Mouse (Mus musculus) stomach, embryonic 14.5 days (tissue): ENCODE data around the gene Skap1. TPM values are rescaled to one million over a fixed set of nuclear protein-coding genes. Genes with fewer than 3 reads are reported as not detected.

Experiments used
- ATAC-seq: fragments of 200-750 bp; cut with Nextera tagmentation; 2 replicates; pipeline ENCODE4 v1.8.0; 2017; ENCODE audit warnings: low read depth, moderate TSS enrichment; ENCODE audit not compliant: insufficient number of reproducible peaks, insufficient read depth, low FRiP score
- H3K27ac ChIP-seq: fragments of 300-500 bp; sonication (generic); 2 replicates; pipeline ENCODE4 v1.5.1; 2014; ENCODE audit warnings: mild to moderate bottlenecking, low read length, moderate library complexity, mixed read lengths
- H3K27me3 ChIP-seq: fragments of 300-500 bp; sonication (generic); 2 replicates; pipeline ENCODE4 v1.6.1; 2014; ENCODE audit warnings: low read length, control low read depth, mixed read lengths; ENCODE audit not compliant: control insufficient read depth, insufficient read depth
- H3K36me3 ChIP-seq: fragments of 300-500 bp; sonication (generic); 2 replicates; pipeline ENCODE4 v1.6.1; 2014; ENCODE audit warnings: mild to moderate bottlenecking, control low read depth, low read length, moderate library complexity, mixed read lengths; ENCODE audit not compliant: control insufficient read depth, insufficient read depth
- H3K4me1 ChIP-seq: fragments of 300-500 bp; sonication (generic); 2 replicates; pipeline ENCODE4 v1.6.1; 2014; ENCODE audit warnings: low read length, control low read depth, mixed read lengths; ENCODE audit not compliant: control insufficient read depth, insufficient read depth
- H3K4me2 ChIP-seq: fragments of 300-500 bp; sonication (generic); replicated peaks from 2 replicates; pipeline ENCODE4 v1.6.1; 2014; ENCODE audit warnings: low read depth, low read length, control low read depth
- H3K4me3 ChIP-seq: fragments of 300-500 bp; sonication (generic); 2 replicates; pipeline ENCODE4 v1.5.1; 2014; ENCODE audit warnings: low read depth, low read length, control low read depth
- H3K9ac ChIP-seq: fragments of 300-500 bp; sonication (generic); replicated peaks from 2 replicates; pipeline ENCODE4 v1.6.1; 2014; ENCODE audit warnings: low read depth, mild to moderate bottlenecking, control low read depth, low read length, moderate library complexity, mixed read lengths
- H3K9me3 ChIP-seq: fragments of 300-500 bp; sonication (generic); 2 replicates; pipeline ENCODE4 v1.6.1; 2016; ENCODE audit warnings: low read depth, low read length, control low read depth; ENCODE audit not compliant: control insufficient read depth
- WGBS: fragments of 180-500 bp; shearing (Covaris S2); extraction: QIAGEN DNeasy Blood & Tissue Kit; methylation state at CpG from one replicate; pipeline ENCODE4 v1.1.7; 2014; 5-methylcytosine and 5-hydroxymethylcytosine counted together
- polyA plus RNA-seq: library from polyadenylated mRNA; unstranded; fragments of >200 nt; fragmentation: Nextera tagmentation; extraction: Ambion mirVana; gene quantifications from 2 replicates; pipeline ENCODE4 v1.2.1, GENCODE M21; 2014

The Skap1 gene
- polyA plus RNA-seq, 1 experiment from 2014 or later: 0.82 TPM

- no peaks in the 10 kb centered on the region for H3K9me3 ChIP-seq
- no peaks in the 10 kb centered on the region for H3K4me1 ChIP-seq
- 64% methylated on average over 5 of the region's 5 CpGs for WGBS
- H3K4me3 ChIP-seq: no peak overlapping the region
- no peak for ATAC-seq
- no peak overlapping the region for H3K4me2 ChIP-seq
- H3K27me3 ChIP-seq: no peaks in the 10 kb centered on the region
- no peaks in the 10 kb centered on the region for H3K36me3 ChIP-seq
- H3K27ac ChIP-seq: no peak overlapping the region
- H3K9ac ChIP-seq: no peak overlapping the region
These were observed 265.9 kb downstream of the Skap1 start for GRCm38 (mm10) chr11:96730327-96730726.

GRCm38 (mm10) chr11:96732657-96733056 is 268.3 kb downstream of the Skap1 start:
- Histone ChIP-seq H3K4me2 (no peak overlapping the region), H3K4me3 (no peak overlapping the region), H3K9ac (no peak overlapping the region), H3K27me3 (no peaks in the 10 kb centered on the region), H3K27ac (no peak overlapping the region), H3K9me3 (no peaks in the 10 kb centered on the region), H3K4me1 (no peaks in the 10 kb centered on the region), H3K36me3 (no peaks in the 10 kb centered on the region)
- ATAC-seq: peak; percentile 72; the same call in 1 of the 2 replicates
- WGBS: 46% methylated on average over 4 of the region's 4 CpGs

GRCm38 (mm10) chr11:96735908-96736307 is 271.5 kb downstream of the Skap1 start:
- Histone ChIP-seq H3K9me3 (no peaks in the 10 kb centered on the region), H3K4me3 (peak overlapping the region; percentile 11), H3K9ac (0 out of 2 replicates have a peak overlapping the region, but pooled peaks have one; percentile 30), H3K4me2 (peak overlapping the region; percentile 38), H3K27ac (no peak overlapping the region), H3K27me3 (no peaks in the 10 kb centered on the region), H3K36me3 (no peaks in the 10 kb centered on the region), H3K4me1 (peaks cover 12% of the 10 kb centered on the region; the same call in 1 of the 2 replicates)
- 3% methylated on average over 19 of the region's 19 CpGs for WGBS
- peak; percentile 63; the same call in 1 of the 2 replicates for ATAC-seq

DNA sequence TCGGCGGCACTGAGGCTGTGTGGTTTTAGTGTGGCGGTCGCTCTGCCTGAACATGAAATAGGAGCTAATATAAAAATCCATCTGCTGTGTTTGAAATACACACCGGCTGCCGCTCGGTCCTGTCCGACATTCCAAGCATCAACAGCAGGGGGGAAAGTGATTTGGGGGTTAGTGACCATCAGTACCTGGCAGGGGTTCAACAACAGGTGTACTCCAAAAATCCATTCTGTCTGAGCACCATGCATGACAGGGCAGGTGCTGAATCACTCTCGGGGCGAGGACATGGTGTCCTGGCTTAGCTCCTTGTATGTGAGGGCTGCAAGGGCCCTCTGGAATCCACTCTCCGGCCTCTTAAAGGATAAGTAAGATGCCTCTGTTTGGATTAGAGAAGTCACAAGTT is 272.0 kb downstream of the Skap1 start:
- Histone ChIP-seq H3K4me2 (peak overlapping the region; percentile 38), H3K27ac (no peak overlapping the region), H3K9me3 (no peaks in the 10 kb centered on the region), H3K36me3 (no peaks in the 10 kb centered on the region), H3K4me1 (peaks cover 12% of the 10 kb centered on the region; the same call in 1 of the 2 replicates), H3K9ac (no peak overlapping the region), H3K4me3 (peak overlapping the region; percentile 11; the same call in 1 of the 2 replicates), H3K27me3 (no peaks in the 10 kb centered on the region)
- 18% methylated on average over 11 of the region's 11 CpGs for WGBS
- ATAC-seq: no peak

GRCm38 (mm10) chr11:96737673-96738471 is 273.5 kb downstream of the Skap1 start:
- Histone ChIP-seq H3K4me3 (no peak overlapping the region), H3K4me2 (no peak overlapping the region), H3K36me3 (no peaks in the 10 kb centered on the region), H3K4me1 (peaks cover 21% of the 10 kb centered on the region; the same call in 1 of the 2 replicates), H3K9me3 (no peaks in the 10 kb centered on the region), H3K27ac (no peak overlapping the region), H3K9ac (no peak overlapping the region), H3K27me3 (no peaks in the 10 kb centered on the region)
- no peak for ATAC-seq
- WGBS: 54% methylated on average over 14 of the region's 14 CpGs

DNA sequence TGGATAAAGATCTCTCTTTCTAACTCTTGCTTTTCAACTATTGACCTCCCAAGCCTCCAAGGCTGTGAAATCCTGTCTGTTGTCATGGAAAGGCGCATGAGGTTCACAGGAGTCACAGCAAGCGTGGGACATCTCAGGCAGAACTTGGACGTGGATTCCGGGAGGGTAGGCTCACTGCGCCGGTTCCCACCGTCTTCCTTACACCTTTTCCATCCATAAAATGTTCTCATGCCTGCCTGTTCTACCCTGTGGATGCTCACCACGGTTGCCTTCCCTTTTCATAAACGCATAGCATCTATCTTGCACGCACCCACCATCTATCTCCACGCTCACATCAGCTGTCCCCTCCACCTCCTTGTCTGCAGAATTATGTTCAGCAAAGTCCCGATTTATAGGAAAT is 276.4 kb downstream of the Skap1 start:
- H3K4me2 ChIP-seq: no peak overlapping the region
- no peak overlapping the region for H3K9ac ChIP-seq
- no peaks in the 10 kb centered on the region for H3K36me3 ChIP-seq
- no peak overlapping the region for H3K4me3 ChIP-seq
- H3K27me3 ChIP-seq: no peaks in the 10 kb centered on the region
- H3K4me1 ChIP-seq: peaks cover 21% of the 10 kb centered on the region; the same call in 1 of the 2 replicates
- H3K27ac ChIP-seq: no peak overlapping the region
- H3K9me3 ChIP-seq: no peaks in the 10 kb centered on the region
- ATAC-seq: no peak
- whole genome bisulfite sequencing: 56% methylated on average over 12 of the region's 12 CpGs

- no peak overlapping the region for H3K4me2 ChIP-seq
- H3K9me3 ChIP-seq: no peaks in the 10 kb centered on the region
- no peak overlapping the region for H3K4me3 ChIP-seq
- peaks cover 21% of the 10 kb centered on the region; the same call in 1 of the 2 replicates for H3K4me1 ChIP-seq
- 21% methylated on average over 12 of the region's 12 CpGs for WGBS
- no peaks in the 10 kb centered on the region for H3K27me3 ChIP-seq
- no peak for ATAC-seq
- H3K9ac ChIP-seq: no peak overlapping the region
- no peak overlapping the region for H3K27ac ChIP-seq
- H3K36me3 ChIP-seq: no peaks in the 10 kb centered on the region
These were observed 277.6 kb downstream of the Skap1 start for GRCm38 (mm10) chr11:96741995-96742394.

GRCm38 (mm10) chr11:96743000-96743399 is 278.6 kb downstream of the Skap1 start:
- Histone ChIP-seq H3K9ac (no peak overlapping the region), H3K27ac (no peak overlapping the region)

More at GRCm38 (mm10) chr11:96743000-96743399, 278.6 kb downstream of the Skap1 start:
- Histone ChIP-seq H3K4me3 (no peak overlapping the region; the same call in 1 of the 2 replicates), H3K9me3 (no peaks in the 10 kb centered on the region), H3K4me1 (peaks cover 21% of the 10 kb centered on the region; the same call in 1 of the 2 replicates), H3K36me3 (no peaks in the 10 kb centered on the region), H3K4me2 (no peak overlapping the region), H3K27me3 (no peaks in the 10 kb centered on the region)
- no peak for ATAC-seq
- WGBS: 16% methylated on average over 11 of the region's 11 CpGs
